Mouse (Mus musculus) layer of hippocampus, adult 6 months (tissue): ENCODE data around the gene Olfr351. TPM values are rescaled to one million over a fixed set of nuclear protein-coding genes. Genes with fewer than 3 reads are reported as not detected.

Experiments
- long read RNA-seq, 2 experiments: library from polyadenylated mRNA; unstranded; transcript quantifications; one replicate each; pipeline ENCODE4 v2.0.0; 2019 to 2020
- polyA plus RNA-seq: library from polyadenylated mRNA; unstranded; fragments of <200 nt; fragmentation: Nextera tagmentation; gene quantifications from 2 replicates; pipeline ENCODE4 v1.2.3, GENCODE M21; 2021

Olfr351 gene
- not detected in 2 replicates for polyA plus RNA-seq
- long read RNA-seq, experiment 1, result 0 reads
- long read RNA-seq, experiment 2, result 0 reads

GRCm38 (mm10) chr2:36862560-36862959 lies at the start of gene Olfr351:
Gene Olfr351 (minus strand): TSS chr2:36862660.

GRCm38 (mm10) chr2:36905380-36905779 lies 42.9 kb upstream of the Olfr351 start, which contains the start of gene Olfr354:
Gene Olfr354 (plus strand): TSS chr2:36905680.

GRCm38 (mm10) chr2:36892836-36893235 lies 30.4 kb upstream of the Olfr351 start, which contains the start of gene Olfr353:
Gene Olfr353 (minus strand): TSS chr2:36892936.

GRCm38 (mm10) chr2:36868160-36868559 lies 5.7 kb upstream of the Olfr351 start, which contains the start of gene Olfr352:
Gene Olfr352 (plus strand): TSS chr2:36868460.

DNA sequence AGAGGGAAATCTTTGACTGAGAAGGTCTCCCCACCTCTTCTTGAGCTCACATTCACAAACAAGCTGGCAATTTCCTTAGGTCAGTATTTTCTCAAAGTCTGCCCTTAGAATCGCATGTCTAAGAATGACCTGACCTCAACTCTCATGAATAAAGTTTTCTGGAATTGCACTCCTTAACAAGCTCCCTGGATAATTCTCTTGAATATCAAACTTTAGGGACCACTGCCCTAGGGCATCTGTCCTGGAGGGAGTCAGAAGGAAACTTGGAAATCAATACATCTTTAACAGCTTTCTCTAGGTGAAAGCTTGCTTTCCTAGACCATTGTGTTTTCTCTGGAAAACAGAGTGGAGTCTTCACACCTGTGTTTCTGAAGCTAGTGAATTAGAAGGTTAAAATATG lies 16.4 kb downstream of the Olfr351 start, which contains the start of gene Olfr350:
TSS of gene Olfr350 (plus strand) at position 301 of the 400 bp plus-strand sequence.

DNA sequence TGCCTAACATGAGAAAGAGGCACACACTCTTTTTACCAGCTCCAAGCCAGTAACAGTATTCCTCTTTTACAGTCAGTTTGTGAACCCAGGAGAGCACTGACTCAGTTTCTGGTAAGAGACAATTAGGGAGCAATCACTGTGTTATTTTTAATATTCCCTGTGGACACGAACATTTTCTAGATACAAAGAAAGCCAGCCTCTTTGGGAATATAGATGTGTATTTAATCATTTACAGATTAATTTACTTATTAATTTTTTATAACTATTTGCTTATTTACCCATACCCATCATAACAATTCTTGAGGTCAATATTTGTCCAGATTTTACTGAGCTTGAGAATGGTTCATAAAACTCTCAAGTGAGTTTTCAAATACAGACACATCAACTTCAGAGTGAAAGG lies 45.5 kb downstream of the Olfr351 start, which contains the start of gene Olfr3:
TSS of gene Olfr3 (minus strand) at position 101 of the 400 bp plus-strand sequence.

Other genes starting within 250 kb of the Olfr351 start
- not detected in 2 replicates for gene Olfr345, start 222.6 kb downstream of the Olfr351 start, polyA plus RNA-seq
- gene Olfr346, start 176.9 kb downstream of the Olfr351 start, polyA plus RNA-seq, result not detected in 2 replicates
- not detected in 2 replicates for gene Olfr347, start 130.8 kb downstream of the Olfr351 start, polyA plus RNA-seq
- not detected in 2 replicates for gene Olfr348, start 78.4 kb downstream of the Olfr351 start, polyA plus RNA-seq
- gene Olfr50, start 72.1 kb downstream of the Olfr351 start, polyA plus RNA-seq, result not detected in 2 replicates
- gene Olfr3, start 45.6 kb downstream of the Olfr351 start, polyA plus RNA-seq, result not detected in 2 replicates
- gene Olfr350, start 16.4 kb downstream of the Olfr351 start, polyA plus RNA-seq, result not detected in 2 replicates
- gene Olfr352, start 5.8 kb upstream of the Olfr351 start, polyA plus RNA-seq, result not detected in 2 replicates
- not detected in 2 replicates for gene Olfr353, start 30.3 kb upstream of the Olfr351 start, polyA plus RNA-seq
- gene Olfr354, start 43.0 kb upstream of the Olfr351 start, polyA plus RNA-seq, result not detected in 2 replicates
- not detected in 2 replicates for gene Olfr355, start 66.2 kb upstream of the Olfr351 start, polyA plus RNA-seq
- gene Olfr356, start 74.5 kb upstream of the Olfr351 start, polyA plus RNA-seq, result not detected in 2 replicates
- not detected in 2 replicates for gene Olfr357, start 131.2 kb upstream of the Olfr351 start, polyA plus RNA-seq
- gene Olfr358, start 146.7 kb upstream of the Olfr351 start, polyA plus RNA-seq, result not detected in 2 replicates
- not detected in 2 replicates for gene Olfr360, start 203.1 kb upstream of the Olfr351 start, polyA plus RNA-seq
- not detected in 2 replicates for gene Olfr361, start 226.6 kb upstream of the Olfr351 start, polyA plus RNA-seq